Mouse (Mus musculus) left cerebral cortex, postnatal 25 days (tissue): ENCODE measurements around the gene Ccdc91. TPM values are rescaled to one million over a fixed set of nuclear protein-coding genes. Genes with fewer than 3 reads are reported as not detected.
A peak's percentile ranks its signal among the peaks of the same experiment; 100 is the strongest.

ENCODE experiments used
- DNase-seq, 2 experiments: peaks; one replicate each; pipeline ENCODE4 v3.0.0; 2022; ENCODE audit warnings: low spot score in 2 of 2, mixed read lengths in 1 of 2
- intact Hi-C: fragments of 180-260 bp; cut with DNase I; formaldehyde crosslinking; loops from one replicate; pipeline ENCODE4 v1.15.1; 2025
- total RNA-seq, 2 experiments: library from RNA; stranded (reverse); gene quantifications; 2 replicates each; pipeline ENCODE4 v1.2.3; 2021

Ccdc91 gene
- total RNA-seq, result 10 to 100 TPM; 33.4 to 36.0 TPM

- intact Hi-C loops, result loop anchor here (2.0 to 10.0 kb wide), 2 partner anchors 213 to 431 kb away; partner anchors contain the start of gene Mrps35
- DNase-seq, result peak; percentile 87 to 91
These were observed at the start of gene Ccdc91 for GRCm38 (mm10) chr6:147475727-147476613. TSS of gene Ccdc91 (plus strand) at chr6:147475828.

DNA sequence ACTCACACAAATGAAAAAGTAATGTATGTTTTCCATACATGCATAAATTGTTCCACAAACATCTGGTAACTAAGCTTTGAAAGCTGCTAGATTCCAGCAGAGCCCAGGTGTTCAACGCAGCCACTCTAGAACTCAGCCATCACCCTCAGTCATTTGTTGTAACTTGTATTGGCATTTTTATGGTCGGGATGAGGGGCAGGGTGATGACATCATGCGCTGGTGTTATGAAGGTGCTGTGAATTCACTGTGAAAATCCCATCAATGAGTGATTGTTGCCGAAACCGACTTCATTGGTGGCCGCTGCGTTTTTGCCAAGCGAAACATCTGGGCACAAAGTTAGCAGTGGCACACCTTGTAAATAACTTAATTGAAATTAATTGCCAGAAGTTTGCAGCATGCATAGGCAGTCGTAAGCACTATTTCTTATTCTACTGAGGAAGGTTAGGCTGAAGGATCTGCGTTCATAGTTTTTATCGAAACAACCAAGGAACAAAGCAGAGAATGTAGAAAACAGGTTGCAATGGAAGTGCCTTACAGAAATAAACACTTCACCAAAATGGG, 48.6 kb upstream of the Ccdc91 start:
- DNase-seq, result no peak
- intact Hi-C loops, result no loop called here

GRCm38 (mm10) chr6:147455775-147456174, 19.9 kb upstream of the Ccdc91 start:
- intact Hi-C loops, result no loop called here

GRCm38 (mm10) chr6:147458637-147459301, 16.9 kb upstream of the Ccdc91 start:
- DNase-seq, result no peak
- intact Hi-C loops, result no loop called here

More at GRCm38 (mm10) chr6:147455775-147456174, 19.9 kb upstream of the Ccdc91 start:
- no peak for DNase-seq

DNA sequence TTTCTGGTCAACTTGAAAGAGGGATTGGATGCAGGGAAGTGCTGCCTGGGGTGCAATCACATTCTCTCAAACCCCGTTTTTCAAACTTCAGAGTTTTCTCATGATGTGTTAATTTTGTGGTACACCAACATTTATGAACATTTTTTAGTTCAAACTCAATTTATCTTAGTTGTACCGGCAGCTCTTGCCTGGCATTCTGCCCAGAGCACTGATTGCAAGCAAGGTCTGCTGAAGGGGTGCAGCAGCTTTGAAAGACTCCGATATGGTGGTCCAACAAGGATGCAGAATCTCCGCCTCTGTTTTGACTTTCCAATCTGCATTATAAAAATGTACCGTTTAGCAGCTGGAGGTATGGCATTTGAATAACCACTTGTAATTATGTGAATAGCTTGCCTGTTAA, 5.6 kb upstream of the Ccdc91 start:
- intact Hi-C loops, result loop anchor here (10.0 kb wide), 1 partner anchor 425 kb away; the partner anchor contains the start of gene Mrps35

DNA sequence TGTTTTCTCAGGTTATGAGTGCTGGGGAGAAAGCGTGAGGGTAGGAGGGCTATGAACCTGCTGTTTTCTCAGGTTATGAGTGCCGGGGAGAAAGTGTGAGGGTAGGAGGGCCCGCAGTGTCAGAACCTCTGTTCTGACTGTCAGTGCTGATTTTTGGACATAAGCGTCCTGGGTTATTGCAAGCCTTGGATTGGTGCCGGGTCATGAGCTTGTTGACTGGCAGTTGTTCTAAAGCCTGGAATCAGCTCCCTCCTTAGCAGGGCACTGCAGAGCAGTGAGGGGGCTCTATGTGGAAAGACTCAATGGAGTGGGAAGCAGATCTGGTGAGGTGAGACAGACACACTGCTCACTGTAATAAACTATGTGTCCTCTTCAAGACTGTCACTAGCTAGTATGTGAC, 5.5 kb downstream of the Ccdc91 start:
- intact Hi-C loops, result no loop called here
- DNase-seq, result no peak

More for the DNA sequence above, 5.6 kb upstream of the Ccdc91 start:
- no peak for DNase-seq

GRCm38 (mm10) chr6:147490120-147490519, 14.5 kb downstream of the Ccdc91 start:
- no peak for DNase-seq
- intact Hi-C loops, result no loop called here

DNA sequence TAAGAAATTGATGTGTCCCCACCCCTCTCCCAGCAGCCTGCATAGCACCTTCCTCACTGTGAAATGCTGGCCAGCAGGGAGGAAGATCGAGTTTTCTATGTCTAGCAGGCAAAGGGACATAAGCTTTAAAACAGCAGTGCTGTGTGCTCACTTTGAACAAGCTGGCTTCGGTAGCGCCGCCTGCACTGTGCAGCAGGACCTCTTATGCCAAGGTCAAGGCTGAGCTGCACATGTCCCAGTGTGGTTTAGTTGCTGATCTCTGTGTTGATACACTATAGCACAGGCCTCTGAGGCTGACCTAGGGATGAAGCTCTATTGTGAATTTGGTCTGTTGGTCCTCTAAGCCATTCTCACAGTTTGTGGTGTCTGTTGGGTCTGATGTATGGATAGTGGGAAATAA, 16.9 kb downstream of the Ccdc91 start:
- no peak for DNase-seq
- intact Hi-C loops, result no loop called here

- DNase-seq, result no peak
- intact Hi-C loops, result no loop called here
These were observed 25.8 kb downstream of the Ccdc91 start for GRCm38 (mm10) chr6:147501439-147501838.

DNA sequence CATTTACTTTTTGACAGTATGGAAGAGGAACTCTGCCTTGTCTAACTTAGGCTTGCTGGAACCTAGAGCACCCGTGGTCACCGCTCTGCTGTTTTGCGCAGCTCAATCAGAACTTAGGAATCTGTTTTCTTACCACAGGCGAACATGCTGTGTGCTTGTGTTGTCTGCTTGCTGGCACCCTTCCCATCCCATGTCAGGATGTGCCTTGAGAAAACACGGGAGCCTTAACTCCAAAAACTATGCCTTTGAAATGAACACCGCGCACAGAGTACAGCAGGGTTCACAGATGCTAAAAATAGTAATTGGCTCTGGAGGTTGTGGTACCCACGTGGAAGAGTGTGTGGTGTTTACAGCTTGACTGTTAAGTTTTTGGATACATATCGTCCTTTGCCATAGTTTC, 30.4 kb downstream of the Ccdc91 start:
- no peak for DNase-seq
- intact Hi-C loops, result no loop called here

- intact Hi-C loops, result no loop called here
- peak in 1 of 2 experiments; percentile 6 for DNase-seq
These were observed 30.9 kb downstream of the Ccdc91 start for GRCm38 (mm10) chr6:147506496-147506895.

GRCm38 (mm10) chr6:147507186-147507585, 31.6 kb downstream of the Ccdc91 start:
- DNase-seq, result no peak
- intact Hi-C loops, result no loop called here

DNA sequence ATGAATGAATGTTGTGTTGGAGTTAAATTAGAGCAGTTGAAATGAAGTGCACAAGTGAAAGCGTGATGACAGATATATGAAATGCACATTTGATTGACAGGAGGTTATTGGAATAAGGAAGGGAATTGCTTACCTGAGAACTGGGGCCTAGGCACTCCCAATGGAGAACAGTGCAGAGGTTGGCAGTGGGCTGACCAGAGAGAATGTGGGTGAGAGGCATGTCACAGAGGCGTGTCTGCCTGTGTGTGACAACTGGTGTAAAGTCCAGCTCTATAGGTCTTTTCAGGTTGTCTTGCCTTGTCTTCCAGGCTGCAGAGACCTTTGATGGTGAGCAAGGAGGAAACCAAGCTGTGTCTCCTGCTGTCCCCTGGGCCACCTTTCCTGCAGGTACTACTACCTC, 34.9 kb downstream of the Ccdc91 start:
- intact Hi-C loops, result no loop called here
- no peak for DNase-seq

DNA sequence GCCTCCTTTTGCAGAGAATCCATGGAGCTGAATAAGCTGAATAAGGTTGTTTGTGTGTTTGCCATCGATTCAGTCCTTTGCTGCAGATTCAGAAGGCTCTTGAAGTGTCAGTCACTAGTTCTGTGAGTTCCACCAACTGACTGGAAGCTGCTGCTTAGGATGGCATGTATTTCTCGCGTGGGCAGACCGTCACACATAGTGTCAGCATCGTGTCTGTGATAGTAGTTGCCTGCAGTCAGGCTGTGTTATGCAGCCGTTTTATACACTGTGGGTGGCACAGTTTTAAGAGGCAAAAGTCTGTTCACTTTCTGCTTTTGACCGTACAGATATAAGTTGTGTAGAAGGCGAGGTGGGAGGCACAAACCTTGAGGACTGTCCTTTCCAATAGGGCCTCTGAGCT, 42.3 kb downstream of the Ccdc91 start:
- intact Hi-C loops, result no loop called here
- DNase-seq, result peak; percentile 47 to 91

DNA sequence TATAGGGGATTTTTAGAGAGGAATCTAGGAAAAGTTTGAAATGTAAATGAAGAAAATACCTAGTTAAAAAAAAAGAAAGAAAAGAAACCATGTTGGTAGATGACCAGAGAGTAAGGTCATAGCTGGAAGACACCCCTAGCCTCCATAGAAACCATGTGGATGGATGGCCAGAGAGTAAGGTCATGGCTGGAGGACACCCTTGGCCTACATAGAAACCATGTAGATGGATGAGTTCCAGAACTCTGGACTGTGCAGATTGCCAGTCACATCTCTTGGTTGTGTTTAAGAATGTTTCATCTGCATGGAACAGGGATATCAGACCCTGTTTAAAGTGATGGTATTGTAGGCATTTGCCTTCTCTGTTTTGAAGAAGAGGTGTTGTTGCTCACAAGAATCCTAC, 49.6 kb downstream of the Ccdc91 start:
- intact Hi-C loops, result no loop called here
- DNase-seq, result no peak

DNA sequence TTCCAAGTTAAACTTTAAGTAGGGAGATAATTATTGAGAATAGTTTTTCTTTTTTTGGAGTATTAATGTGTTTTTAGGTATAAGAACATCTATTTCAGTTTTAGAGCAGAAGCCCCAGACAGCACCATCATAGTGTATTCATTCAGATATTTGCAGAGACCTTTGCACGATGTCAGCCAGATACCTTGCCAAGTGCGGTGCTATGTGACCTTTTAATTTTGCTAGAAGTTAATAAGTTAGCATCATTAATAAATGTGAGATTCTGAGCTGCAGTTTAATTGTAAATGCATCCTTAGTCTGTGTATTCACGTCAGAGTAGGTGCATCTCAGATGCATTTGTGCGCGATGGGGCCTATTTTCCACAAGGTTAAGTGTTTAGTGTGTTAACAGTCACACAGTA, 59.3 kb downstream of the Ccdc91 start:
- intact Hi-C loops, result no loop called here
- no peak for DNase-seq

GRCm38 (mm10) chr6:147538236-147538635, 62.6 kb downstream of the Ccdc91 start:
- DNase-seq, result no peak

GRCm38 (mm10) chr6:147539056-147539600, 63.5 kb downstream of the Ccdc91 start:
- no peak for DNase-seq
- intact Hi-C loops, result no loop called here

More at GRCm38 (mm10) chr6:147538236-147538635, 62.6 kb downstream of the Ccdc91 start:
- intact Hi-C loops, result no loop called here

DNA sequence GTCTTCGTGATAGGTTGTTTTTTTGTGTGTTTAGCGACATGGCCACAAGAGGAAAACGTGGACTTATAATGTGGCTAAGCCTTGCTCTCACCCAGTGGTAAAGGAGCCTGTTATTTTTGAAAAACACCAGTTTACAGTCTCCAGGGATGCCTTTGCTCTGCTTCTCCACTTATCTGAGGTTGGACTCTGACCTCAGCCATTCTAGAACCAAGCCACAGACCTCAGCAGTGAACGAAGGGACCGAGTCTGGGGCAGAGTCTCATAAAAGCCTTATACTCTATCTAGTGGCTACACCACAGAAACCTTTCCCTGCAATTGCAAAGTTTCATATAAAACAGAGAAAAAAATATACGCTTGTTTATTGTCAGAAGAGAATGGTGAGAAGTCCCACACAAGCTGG, 65.3 kb downstream of the Ccdc91 start:
- intact Hi-C loops, result no loop called here

DNA sequence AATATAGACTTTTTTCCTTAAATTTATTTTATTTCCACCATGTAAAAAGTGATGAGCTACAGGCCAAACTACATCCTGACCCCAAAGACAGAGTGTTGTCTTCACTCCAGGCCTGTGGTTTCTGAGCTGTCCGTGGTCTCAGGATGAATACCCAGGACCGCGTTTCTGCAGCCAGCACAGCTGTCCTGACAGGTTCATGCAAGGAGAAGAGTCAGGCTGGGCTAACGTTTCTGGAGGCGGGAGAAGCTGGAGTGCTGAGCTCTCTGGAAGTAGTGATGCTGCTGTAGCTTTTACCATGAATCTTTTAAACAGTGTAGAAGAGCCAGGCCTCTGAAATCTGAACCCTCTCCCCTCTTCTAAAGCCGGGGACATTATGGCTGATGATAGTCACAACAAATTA, 80.0 kb downstream of the Ccdc91 start:
- no peak for DNase-seq
- intact Hi-C loops, result no loop called here

More for the DNA sequence above, 65.3 kb downstream of the Ccdc91 start:
- no peak for DNase-seq
